Mouse (Mus musculus): ENCODE results near the gene Eps15.
"Not testable (repeated sequence)": the region's sequence is repeated elsewhere in the genome, so short reads cannot be mapped to it uniquely, and the experiment has no call there.

GRCm38 (mm10) chr4:109404908-109405307, 124.8 kb downstream of the Eps15 start:
- not testable (repeated sequence) for TF ChIP-seq CTCF (IDR thresholded peaks at IDR 0.05; ENCODE audit: low read depth, low read length); POLR2A (IDR thresholded peaks at IDR 0.05; ENCODE audit: extremely low read depth, insufficient read depth, low read length)
